Mouse (Mus musculus) heart, embryonic 16.5 days (tissue): Measurements from ENCODE around the gene Nme7. TPM values are rescaled to one million over a fixed set of nuclear protein-coding genes. Genes with fewer than 3 reads are reported as not detected.

ENCODE experiments used
- ATAC-seq: fragments of 200-750 bp; cut with Nextera tagmentation; replicated peaks from 2 replicates; pipeline ENCODE4 v1.8.0; 2017; ENCODE audit warnings: moderate number of reproducible peaks; ENCODE audit not compliant: insufficient read depth, low FRiP score; ENCODE audit errors: extremely low read depth
- H3K27ac ChIP-seq: fragments of 300-500 bp; sonication (generic); 2 replicates; pipeline ENCODE4 v1.5.1; 2014; ENCODE audit warnings: mild to moderate bottlenecking, low read length, control low read depth, moderate library complexity
- H3K27me3 ChIP-seq: fragments of 300-500 bp; sonication (generic); 2 replicates; pipeline ENCODE4 v1.6.1; 2014; ENCODE audit warnings: low read length, mixed read lengths; ENCODE audit not compliant: control insufficient read depth, insufficient read depth
- H3K36me3 ChIP-seq: fragments of 300-500 bp; sonication (generic); 2 replicates; pipeline ENCODE4 v1.6.1; 2014; ENCODE audit not compliant: control insufficient read depth, insufficient read depth
- H3K4me1 ChIP-seq: fragments of 300-500 bp; sonication (generic); 2 replicates; pipeline ENCODE4 v1.6.1; 2014; ENCODE audit warnings: low read length, mixed read lengths; ENCODE audit not compliant: control insufficient read depth, insufficient read depth
- H3K4me2 ChIP-seq: fragments of 300-500 bp; sonication (generic); 2 replicates; pipeline ENCODE4 v1.6.1; 2014; ENCODE audit warnings: low read depth, mild to moderate bottlenecking, control low read depth, low read length
- H3K4me3 ChIP-seq: fragments of 300-500 bp; sonication (generic); 2 replicates; pipeline ENCODE4 v1.5.1; 2014; ENCODE audit warnings: mild to moderate bottlenecking, control low read depth, low read length
- H3K9ac ChIP-seq: fragments of 300-500 bp; sonication (generic); 2 replicates; pipeline ENCODE4 v1.6.1; 2014; ENCODE audit warnings: low read length, control low read depth
- H3K9me3 ChIP-seq: fragments of 300-500 bp; sonication (generic); replicated peaks from 2 replicates; pipeline ENCODE4 v1.6.1; 2016; ENCODE audit warnings: low read length; ENCODE audit not compliant: control insufficient read depth
- WGBS: fragments of 180-500 bp; shearing (Covaris S2); extraction: QIAGEN DNeasy Blood & Tissue Kit; methylation state at CpG from one replicate; pipeline ENCODE4 v1.1.7; 2014; 5-methylcytosine and 5-hydroxymethylcytosine counted together
- polyA plus RNA-seq: library from polyadenylated mRNA; unstranded; fragments of >200 nt; fragmentation: Nextera tagmentation; extraction: Ambion mirVana; gene quantifications from 2 replicates; pipeline ENCODE4 v1.2.1, GENCODE M21; 2015

Nme7 gene
- polyA plus RNA-seq, 1 experiment from 2014 or later, result 21.9 TPM

DNA sequence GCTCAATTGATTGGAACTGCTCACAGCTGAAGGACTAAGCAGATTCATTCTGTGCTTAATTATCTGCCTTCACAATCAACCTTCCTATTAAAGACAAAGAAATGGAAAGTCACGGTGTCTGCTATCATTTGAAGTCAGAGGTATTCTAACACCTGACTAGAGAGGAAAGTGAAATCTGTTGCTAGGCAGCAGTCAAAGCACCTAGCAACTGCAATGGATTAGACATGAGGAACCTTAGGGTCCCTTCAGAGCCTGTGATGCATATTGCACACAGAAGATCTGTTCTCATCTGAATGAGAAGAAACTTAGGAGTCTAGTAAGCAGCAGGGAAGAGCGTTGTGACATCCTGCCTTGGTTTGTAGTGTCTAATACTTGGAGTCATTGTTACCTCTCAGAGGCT lies 58.1 kb downstream of the Nme7 start:
- no peaks in the 10 kb centered on the region for H3K4me1 ChIP-seq
- no peak for ATAC-seq
- 78% methylated on average over 2 of the region's 2 CpGs for WGBS
- no peak overlapping the region for H3K27ac ChIP-seq
- no peaks in the 10 kb centered on the region for H3K27me3 ChIP-seq
- no peak overlapping the region for H3K4me3 ChIP-seq
- H3K4me2 ChIP-seq, result no peak overlapping the region
- H3K9me3 ChIP-seq, result no peaks in the 10 kb centered on the region
- no peaks in the 10 kb centered on the region for H3K36me3 ChIP-seq
- H3K9ac ChIP-seq, result no peak overlapping the region

DNA sequence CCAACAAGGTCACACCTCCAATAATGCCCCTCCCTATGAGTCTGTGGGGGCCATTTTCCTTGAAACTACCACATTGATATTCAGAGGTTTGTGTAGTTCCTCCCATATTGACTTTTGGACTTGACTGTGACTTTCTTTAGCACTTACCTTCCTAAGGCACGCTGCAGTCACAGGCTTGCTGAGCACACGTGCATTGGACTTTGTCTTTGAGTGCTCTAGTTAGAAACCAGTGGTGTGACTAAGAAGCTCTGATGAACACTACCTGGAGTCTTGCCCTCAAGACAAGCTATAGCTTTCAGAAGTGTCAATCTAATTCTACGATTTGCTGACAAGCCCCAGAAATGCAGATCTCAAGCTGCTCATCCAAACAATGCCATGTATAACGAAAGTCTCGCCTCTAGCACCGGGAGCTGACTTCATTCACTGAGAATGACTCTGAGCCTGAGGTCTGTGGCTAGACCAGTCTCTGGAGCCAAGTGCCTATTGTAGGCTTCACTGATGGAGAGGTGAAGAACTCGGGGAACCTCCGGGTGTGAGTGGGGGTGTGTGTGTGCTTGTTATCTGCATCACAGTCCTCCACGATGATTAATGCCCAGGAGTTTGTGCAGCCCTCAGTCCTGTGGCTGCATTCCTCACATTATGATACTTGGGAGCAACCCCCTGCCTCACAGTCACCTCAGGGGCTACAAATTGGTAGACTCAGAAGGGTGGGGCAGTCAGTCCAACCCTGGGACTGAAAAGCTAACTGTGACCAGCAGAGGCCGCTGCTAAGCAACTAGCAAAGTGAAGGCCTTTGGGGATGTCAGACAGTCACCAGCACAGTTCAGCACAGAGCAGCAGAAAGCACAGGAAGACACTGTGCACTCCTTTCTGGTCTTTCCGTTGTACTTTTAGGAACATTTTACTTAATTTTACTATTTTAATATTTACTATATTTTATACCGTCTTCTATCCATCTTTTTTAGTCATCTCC lies 62.5 kb downstream of the Nme7 start:
- no peaks in the 10 kb centered on the region for H3K36me3 ChIP-seq
- no peak overlapping the region for H3K4me3 ChIP-seq
- H3K9me3 ChIP-seq, result no peaks in the 10 kb centered on the region; the same call in 1 of the 2 replicates
- ATAC-seq, result peak; percentile 64; the same call in 1 of the 2 replicates
- no peak overlapping the region for H3K4me2 ChIP-seq
- WGBS, result 66% methylated on average over 12 of the region's 12 CpGs
- H3K4me1 ChIP-seq, result 0 out of 2 replicates have a peak, but pooled peaks cover 5% of the 10 kb centered on the region
- no peak overlapping the region for H3K27ac ChIP-seq
- H3K27me3 ChIP-seq, result no peaks in the 10 kb centered on the region
- H3K9ac ChIP-seq, result no peak overlapping the region

DNA sequence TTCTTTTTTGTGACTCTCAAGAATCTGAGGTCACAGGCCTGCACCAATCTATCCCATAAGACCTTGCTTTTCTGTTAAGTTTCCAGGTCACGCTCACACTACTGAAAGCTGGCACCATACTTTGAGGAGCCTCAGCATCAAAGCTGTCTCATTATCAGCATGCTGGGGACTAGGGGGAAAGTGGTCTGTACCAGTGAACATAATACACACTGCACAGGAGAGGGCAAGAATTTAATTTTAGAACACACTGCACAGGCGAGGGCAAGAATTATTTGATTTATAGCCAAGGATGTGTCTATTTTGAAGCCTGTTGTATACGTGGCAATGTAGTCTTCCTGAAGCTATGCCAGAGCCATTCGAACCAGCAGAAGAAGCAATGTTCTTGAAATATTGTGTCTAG lies 64.2 kb downstream of the Nme7 start:
- Histone ChIP-seq H3K4me2 (no peak overlapping the region), H3K36me3 (no peaks in the 10 kb centered on the region; the same call in 1 of the 2 replicates), H3K9me3 (peaks cover 4% of the 10 kb centered on the region), H3K4me3 (no peak overlapping the region), H3K9ac (no peak overlapping the region), H3K27me3 (no peaks in the 10 kb centered on the region), H3K4me1 (0 out of 2 replicates have a peak, but pooled peaks cover 5% of the 10 kb centered on the region), H3K27ac (peak overlapping the region; percentile 59)
- WGBS, result 42% methylated on average over 4 of the region's 4 CpGs
- peak; percentile 82 for ATAC-seq

DNA sequence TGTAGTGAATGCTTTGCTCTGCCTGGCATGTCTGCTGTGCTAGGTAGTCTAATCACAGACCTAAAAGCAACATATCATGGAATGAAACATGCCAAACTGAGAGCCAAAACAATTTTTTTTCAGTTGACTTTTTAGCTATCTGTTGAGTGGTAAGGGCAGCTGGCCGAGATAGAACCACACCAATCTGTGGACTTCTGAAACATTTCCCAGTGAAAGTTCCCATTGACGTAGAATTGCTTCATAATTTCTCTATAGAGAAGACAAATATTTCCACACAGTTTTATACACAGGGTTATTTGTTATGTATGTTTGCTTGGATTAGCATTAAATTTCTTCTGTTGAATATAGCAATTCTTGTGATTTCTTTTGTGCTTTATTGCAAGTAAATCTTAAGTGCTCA lies 65.9 kb downstream of the Nme7 start:
- WGBS, result 84% methylated on average over 2 of the region's 2 CpGs
- H3K27me3 ChIP-seq, result no peaks in the 10 kb centered on the region
- no peak overlapping the region for H3K4me2 ChIP-seq
- 0 out of 2 replicates have a peak, but pooled peaks cover 6% of the 10 kb centered on the region for H3K4me1 ChIP-seq
- H3K27ac ChIP-seq, result no peak overlapping the region
- H3K9ac ChIP-seq, result no peak overlapping the region
- no peaks in the 10 kb centered on the region; the same call in 1 of the 2 replicates for H3K36me3 ChIP-seq
- H3K9me3 ChIP-seq, result peaks cover 4% of the 10 kb centered on the region
- ATAC-seq, result no peak
- no peak overlapping the region for H3K4me3 ChIP-seq

DNA sequence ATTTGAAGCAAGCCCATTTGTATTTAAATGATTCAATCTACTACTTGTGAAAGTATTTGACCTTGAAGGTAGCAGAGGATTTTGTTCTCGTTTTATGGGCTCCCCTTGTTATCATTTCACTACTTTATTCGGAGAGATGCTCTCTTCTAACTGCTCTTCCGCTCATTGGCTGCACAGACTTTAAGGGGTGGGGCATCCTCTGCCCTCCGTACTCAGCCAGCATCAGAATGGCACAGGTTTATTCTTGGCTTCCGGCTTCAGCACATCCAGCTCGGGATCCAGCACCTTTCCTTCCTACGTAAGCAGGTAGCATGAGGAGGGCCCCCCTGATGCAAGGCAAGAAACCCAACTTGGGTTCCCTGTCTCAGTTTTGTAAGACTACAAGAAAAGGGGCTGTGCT lies 69.1 kb downstream of the Nme7 start:
- WGBS, result 85% methylated on average over 7 of the region's 7 CpGs
- ATAC-seq, result no peak

DNA sequence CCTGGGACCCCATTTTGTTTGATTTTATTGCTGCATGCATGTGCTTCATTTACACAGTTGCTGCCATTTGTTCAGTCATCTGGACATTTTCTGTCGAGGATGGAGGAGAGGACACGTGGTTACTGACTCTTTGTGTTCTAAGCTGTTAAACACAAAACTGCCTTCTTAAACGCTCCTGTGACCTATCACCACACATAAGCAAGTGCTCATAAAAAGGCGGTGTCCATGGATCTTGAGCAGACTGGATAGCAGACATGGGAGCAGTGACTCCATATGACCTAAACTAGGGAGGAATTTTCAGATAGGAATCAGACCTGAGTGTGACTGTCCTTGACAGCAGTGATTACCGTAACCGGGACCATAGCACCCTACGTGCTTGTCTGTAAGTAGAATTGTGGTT lies 70.1 kb downstream of the Nme7 start:
- 65% methylated on average over 7 of the region's 7 CpGs for WGBS
- no peak overlapping the region for H3K27ac ChIP-seq
- no peak for ATAC-seq
- no peak overlapping the region for H3K4me2 ChIP-seq
- 0 out of 2 replicates have a peak, but pooled peaks cover 7% of the 10 kb centered on the region for H3K4me1 ChIP-seq
- H3K4me3 ChIP-seq, result no peak overlapping the region
- no peaks in the 10 kb centered on the region for H3K27me3 ChIP-seq
- H3K9me3 ChIP-seq, result peaks cover 4% of the 10 kb centered on the region
- no peak overlapping the region for H3K9ac ChIP-seq
- H3K36me3 ChIP-seq, result no peaks in the 10 kb centered on the region; the same call in 1 of the 2 replicates

More for the DNA sequence above, 69.1 kb downstream of the Nme7 start:
- Histone ChIP-seq H3K4me3 (no peak overlapping the region), H3K9ac (no peak overlapping the region), H3K36me3 (no peaks in the 10 kb centered on the region; the same call in 1 of the 2 replicates), H3K27ac (no peak overlapping the region), H3K4me1 (0 out of 2 replicates have a peak, but pooled peaks cover 7% of the 10 kb centered on the region), H3K27me3 (no peaks in the 10 kb centered on the region), H3K4me2 (no peak overlapping the region), H3K9me3 (peaks cover 4% of the 10 kb centered on the region)

DNA sequence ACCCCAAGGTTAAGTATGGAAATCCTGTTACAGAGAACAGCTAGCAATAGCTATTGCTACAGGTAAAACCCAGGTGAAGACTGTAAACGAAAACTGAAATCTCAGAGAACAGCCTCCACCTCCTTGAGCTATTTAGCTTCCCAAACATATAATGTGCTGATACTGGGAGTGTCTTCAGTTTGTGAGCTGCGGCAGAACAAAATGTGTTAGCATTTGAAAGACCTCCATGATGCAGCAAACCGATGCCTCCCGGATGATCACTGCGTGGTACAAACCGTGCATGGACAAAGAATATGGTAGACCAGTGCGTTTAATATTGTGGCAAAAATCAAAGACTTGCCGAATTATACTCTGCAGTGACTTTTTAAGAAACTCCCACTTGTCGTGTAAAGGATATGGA lies 71.7 kb downstream of the Nme7 start:
- Histone ChIP-seq H3K36me3 (no peaks in the 10 kb centered on the region; the same call in 1 of the 2 replicates), H3K27ac (no peak overlapping the region), H3K27me3 (no peaks in the 10 kb centered on the region), H3K4me3 (no peak overlapping the region), H3K4me2 (no peak overlapping the region), H3K9ac (no peak overlapping the region), H3K4me1 (0 out of 2 replicates have a peak, but pooled peaks cover 5% of the 10 kb centered on the region), H3K9me3 (peaks cover 4% of the 10 kb centered on the region)
- ATAC-seq, result no peak
- WGBS, result 93% methylated on average over 9 of the region's 9 CpGs

DNA sequence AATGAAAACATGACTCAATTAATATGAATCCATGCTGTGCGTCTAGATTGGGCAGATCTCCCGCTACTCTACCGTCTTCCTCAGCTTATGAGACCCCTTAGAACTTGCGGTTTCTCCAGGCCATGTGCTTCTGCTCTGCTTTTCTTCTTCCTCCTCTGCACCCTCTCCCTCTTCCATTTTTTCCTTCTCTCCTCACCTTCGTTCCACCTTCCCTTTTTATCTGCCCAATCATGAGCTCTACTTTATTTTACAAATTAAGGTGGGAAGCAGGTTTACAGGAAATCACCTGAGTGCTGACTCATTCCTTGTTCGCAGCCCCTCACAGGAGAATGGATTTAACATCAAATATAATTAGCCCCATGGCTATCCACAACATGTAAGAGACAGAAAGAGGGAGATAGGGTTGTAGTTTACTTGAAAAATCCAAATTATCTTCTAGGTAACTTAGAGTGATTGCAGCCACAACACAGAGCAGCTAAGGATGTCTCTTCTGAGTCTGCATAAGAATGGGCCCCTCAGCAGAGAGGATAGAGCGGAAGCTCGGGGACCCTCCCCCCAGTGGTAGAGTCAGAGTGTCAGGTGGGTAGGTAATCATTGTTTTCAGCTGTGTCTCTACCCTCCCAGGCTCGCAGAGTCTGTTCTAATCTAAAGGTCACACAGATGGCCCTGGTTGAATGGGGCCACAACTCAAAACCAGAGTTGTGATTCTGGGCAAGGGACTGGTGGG lies 73.0 kb downstream of the Nme7 start:
- peaks cover under 1% of the 10 kb centered on the region; the same call in 1 of the 2 replicates for H3K9me3 ChIP-seq
- no peak overlapping the region for H3K4me3 ChIP-seq
- 82% methylated on average over 9 of the region's 9 CpGs for WGBS
- no peak for ATAC-seq
- H3K4me2 ChIP-seq, result no peak overlapping the region
- no peak overlapping the region for H3K9ac ChIP-seq
- H3K4me1 ChIP-seq, result 0 out of 2 replicates have a peak, but pooled peaks cover 3% of the 10 kb centered on the region
- no peaks in the 10 kb centered on the region for H3K27me3 ChIP-seq
- no peaks in the 10 kb centered on the region; the same call in 1 of the 2 replicates for H3K36me3 ChIP-seq
- no peak overlapping the region for H3K27ac ChIP-seq
